Mouse (Mus musculus) heart, embryonic 14.5 days (tissue): Measurements from ENCODE around the gene Eid2. TPM values are rescaled to one million over a fixed set of nuclear protein-coding genes. Genes with fewer than 3 reads are reported as not detected.

Experiments used
- ATAC-seq: fragments of 200-750 bp; cut with Nextera tagmentation; 2 replicates; pipeline ENCODE4 v1.8.0; 2017; ENCODE audit warnings: low read depth, moderate TSS enrichment; ENCODE audit not compliant: insufficient number of reproducible peaks, insufficient read depth, low FRiP score
- H3K27ac ChIP-seq, 2 experiments: fragments of 200-500 bp in 1 of 2; fragments of 300-500 bp in 1 of 2; sonication (generic) in 1 of 2; replicated peaks in 1 of 2; 2 replicates each; pipeline ENCODE4 v1.5.1; 2012 to 2014; ENCODE audit warnings: low read depth in 2 of 2, low read length in 2 of 2, control low read depth in 1 of 2, mild to moderate bottlenecking in 1 of 2, mixed read lengths in 1 of 2; ENCODE audit not compliant: control insufficient read depth in 1 of 2, insufficient read depth in 1 of 2
- H3K27me3 ChIP-seq: fragments of 300-500 bp; sonication (generic); 2 replicates; pipeline ENCODE4 v1.6.1; 2014; ENCODE audit warnings: mild to moderate bottlenecking, low read length, control low read depth; ENCODE audit not compliant: control insufficient read depth, insufficient read depth
- H3K36me3 ChIP-seq: fragments of 300-500 bp; sonication (generic); 2 replicates; pipeline ENCODE4 v1.6.1; 2014; ENCODE audit warnings: mild to moderate bottlenecking, control low read depth, low read length, mixed read lengths; ENCODE audit not compliant: control insufficient read depth, insufficient read depth
- H3K4me1 ChIP-seq, 2 experiments: fragments of 200-500 bp in 1 of 2; fragments of 300-500 bp in 1 of 2; sonication (generic) in 1 of 2; 2 replicates each; pipeline ENCODE4 v1.6.1; 2012 to 2014; ENCODE audit warnings: low read length in 2 of 2, control low read depth in 1 of 2, mixed read lengths in 1 of 2; ENCODE audit not compliant: control insufficient read depth in 2 of 2, insufficient read depth in 2 of 2
- H3K4me2 ChIP-seq: fragments of 300-500 bp; sonication (generic); 2 replicates; pipeline ENCODE4 v1.6.1; 2014; ENCODE audit warnings: mild to moderate bottlenecking, low read length
- H3K4me3 ChIP-seq, 2 experiments: fragments of 200-500 bp in 1 of 2; fragments of 300-500 bp in 1 of 2; sonication (generic) in 1 of 2; 2 replicates each; pipeline ENCODE4 v1.5.1; 2012 to 2014; ENCODE audit warnings: low read length in 2 of 2, mild to moderate bottlenecking in 2 of 2, control low read depth in 1 of 2, low read depth in 1 of 2, moderate library complexity in 1 of 2; ENCODE audit not compliant: control insufficient read depth in 1 of 2, insufficient read depth in 1 of 2
- H3K9ac ChIP-seq: fragments of 300-500 bp; sonication (generic); 2 replicates; pipeline ENCODE4 v1.6.1; 2014; ENCODE audit warnings: mild to moderate bottlenecking, low read length
- H3K9me3 ChIP-seq: fragments of 300-500 bp; sonication (generic); 2 replicates; pipeline ENCODE4 v1.6.1; 2016; ENCODE audit warnings: low read length, control low read depth; ENCODE audit not compliant: control insufficient read depth
- WGBS: fragments of 180-500 bp; shearing (Covaris S2); extraction: QIAGEN DNeasy Blood & Tissue Kit; methylation state at CpG from one replicate; pipeline ENCODE4 v1.1.7; 2014; 5-methylcytosine and 5-hydroxymethylcytosine counted together
- polyA plus RNA-seq: library from polyadenylated mRNA; unstranded; fragments of >200 nt; fragmentation: Nextera tagmentation; extraction: Ambion mirVana; gene quantifications from 2 replicates; pipeline ENCODE4 v1.2.1, GENCODE M21; 2014

Gene Eid2
- polyA plus RNA-seq, 1 experiment from 2014 or later = 10.3 TPM

DNA sequence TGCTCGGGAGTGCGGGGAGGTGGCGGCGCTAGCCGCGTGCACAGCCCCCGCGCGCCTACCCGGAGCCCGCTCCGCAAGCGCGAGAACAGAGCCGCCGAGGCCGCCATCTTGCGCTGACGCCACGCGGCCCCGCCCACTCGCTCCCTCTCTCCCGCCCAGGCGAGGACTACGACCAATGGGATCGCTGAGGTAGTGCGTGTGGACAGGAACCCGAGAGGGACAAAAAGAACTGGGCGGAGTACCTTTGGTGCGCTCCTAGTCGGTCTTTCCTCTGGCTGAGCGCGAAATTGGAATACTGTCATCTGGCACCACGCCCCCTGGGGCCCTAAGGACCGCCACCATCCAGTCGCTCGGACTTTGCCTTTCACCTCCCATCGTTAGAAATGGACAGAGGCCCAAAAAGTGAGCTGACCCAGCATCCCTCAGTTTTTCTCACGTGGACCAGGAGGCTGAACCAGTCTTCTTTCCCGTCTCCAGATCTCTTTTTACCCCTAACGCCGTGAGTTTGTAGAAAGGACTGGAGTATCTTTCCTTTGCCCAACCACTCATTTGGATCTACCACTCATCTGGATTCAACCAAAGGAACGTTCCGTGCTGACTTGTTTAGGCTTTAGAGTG lies 44.4 kb downstream of the Eid2 start, which contains the start of gene Timm50:
Gene Timm50 (minus strand): TSS at position 147 of the 618 bp plus-strand sequence.
- under 1% methylated on average over 42 of the region's 45 CpGs for WGBS
- no peaks in the 10 kb centered on the region for H3K27me3 ChIP-seq
- peak within 1 kb of the TSS; percentile 57 to 64 for H3K4me3 ChIP-seq
- ATAC-seq = peak; percentile 96
- H3K27ac ChIP-seq = peak within 1 kb of the TSS in 1 of 2 experiments; percentile 52; a peak in 2 of 4 replicates
- peak within 1 kb of the TSS; percentile 86 for H3K4me2 ChIP-seq
- no peaks in the 10 kb centered on the region for H3K9me3 ChIP-seq
- H3K9ac ChIP-seq = peak within 1 kb of the TSS; percentile 86
- peaks cover 62% of the 10 kb centered on the region for H3K36me3 ChIP-seq
- H3K4me1 ChIP-seq = peaks cover 5 to 9% of the 10 kb centered on the region in 2 experiments; a peak in 1 of 4 replicates

DNA sequence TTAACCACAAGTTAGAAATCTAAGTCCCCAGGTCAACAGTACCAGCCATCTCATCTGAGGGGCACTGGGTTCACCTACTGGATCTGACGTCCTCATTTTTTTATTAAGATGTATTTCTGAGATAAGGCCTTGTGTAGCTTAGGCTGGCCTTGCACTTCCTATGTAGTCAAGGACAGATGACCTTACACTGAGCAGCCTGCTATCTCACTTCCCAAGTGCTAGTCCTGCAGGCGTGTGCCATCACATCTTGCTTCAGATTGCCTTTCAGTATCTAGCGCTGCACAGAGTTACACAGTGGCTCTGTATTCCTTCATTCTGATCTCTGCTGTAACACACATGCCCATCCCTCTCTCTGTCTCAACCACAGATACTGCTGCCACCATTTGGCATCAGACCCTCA lies 50.4 kb downstream of the Eid2 start:
- no peak overlapping the region for H3K4me2 ChIP-seq
- ATAC-seq = no peak
- H3K27me3 ChIP-seq = no peaks in the 10 kb centered on the region
- no peak overlapping the region for H3K27ac ChIP-seq
- H3K9me3 ChIP-seq = no peaks in the 10 kb centered on the region
- H3K9ac ChIP-seq = no peak overlapping the region
- 72% methylated on average over 3 of the region's 3 CpGs for WGBS
- H3K36me3 ChIP-seq = peaks cover 87% of the 10 kb centered on the region
- no peaks in the 10 kb centered on the region for H3K4me1 ChIP-seq
- no peak overlapping the region for H3K4me3 ChIP-seq

DNA sequence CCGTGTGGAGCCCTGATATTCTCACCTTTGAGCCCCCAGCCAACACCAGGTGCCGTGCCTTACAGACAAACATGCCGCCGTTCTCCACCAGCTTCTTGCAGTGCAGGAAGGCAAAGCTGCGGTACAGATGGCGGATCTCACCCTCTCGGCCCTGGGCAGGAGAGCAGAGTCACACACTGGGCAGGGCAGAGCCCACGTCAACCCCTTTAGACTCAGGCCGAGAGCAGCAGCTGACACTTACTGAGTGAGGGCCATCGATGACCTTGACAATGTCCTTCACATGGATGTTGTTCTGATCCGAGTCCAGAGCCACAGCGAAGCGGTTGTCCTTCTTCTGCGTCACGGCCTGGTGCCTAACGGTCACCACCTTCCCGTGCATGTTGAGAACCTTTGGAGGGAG lies 51.0 kb downstream of the Eid2 start:
- no peak overlapping the region for H3K27ac ChIP-seq
- H3K4me3 ChIP-seq = no peak overlapping the region
- 90% methylated on average over 17 of the region's 17 CpGs for WGBS
- no peaks in the 10 kb centered on the region for H3K4me1 ChIP-seq
- no peaks in the 10 kb centered on the region for H3K27me3 ChIP-seq
- H3K4me2 ChIP-seq = no peak overlapping the region
- H3K9ac ChIP-seq = no peak overlapping the region
- ATAC-seq = no peak
- H3K36me3 ChIP-seq = peaks cover 94% of the 10 kb centered on the region
- no peaks in the 10 kb centered on the region for H3K9me3 ChIP-seq

Other genes starting within 250 kb of the Eid2 start
- gene Psmc4, start 217.8 kb upstream of the Eid2 start, polyA plus RNA-seq = 212 and 221 TPM in 2 replicates
- gene Fcgbp, start 196.6 kb upstream of the Eid2 start, polyA plus RNA-seq = not detected in 2 replicates
- 0.03 TPM in 1 of 2 replicates, not detected in the other for gene 9530053A07Rik, start 138.4 kb upstream of the Eid2 start, polyA plus RNA-seq
- 20.1 and 23.1 TPM in 2 replicates for gene Fbl, start 98.2 kb upstream of the Eid2 start, polyA plus RNA-seq
- gene Dyrk1b, start 88.4 kb upstream of the Eid2 start, polyA plus RNA-seq = 10.7 and 11.7 TPM in 2 replicates
- gene Eid2b, start 9.9 kb downstream of the Eid2 start, polyA plus RNA-seq = 6.7 and 8.4 TPM in 2 replicates
- gene Selenov, start 23.3 kb downstream of the Eid2 start, polyA plus RNA-seq = not detected in 2 replicates
- gene Dll3, start 34.4 kb downstream of the Eid2 start, polyA plus RNA-seq = 0.14 TPM in 1 of 2 replicates, not detected in the other
- gene Timm50, start 44.2 kb downstream of the Eid2 start, polyA plus RNA-seq = 119 and 131 TPM in 2 replicates
- gene Supt5, start 70.9 kb downstream of the Eid2 start, polyA plus RNA-seq = 47.9 and 48.0 TPM in 2 replicates
- 731 and 789 TPM in 2 replicates for gene Rps16, start 82.8 kb downstream of the Eid2 start, polyA plus RNA-seq
- gene Plekhg2, start 104.7 kb downstream of the Eid2 start, polyA plus RNA-seq = 32.9 and 35.6 TPM in 2 replicates
- gene Zfp36, start 112.4 kb downstream of the Eid2 start, polyA plus RNA-seq = 10.1 and 12.2 TPM in 2 replicates
- 50.9 and 57.7 TPM in 2 replicates for gene Med29, start 124.8 kb downstream of the Eid2 start, polyA plus RNA-seq
- 61.9 and 62.5 TPM in 2 replicates for gene Paf1, start 125.1 kb downstream of the Eid2 start, polyA plus RNA-seq
- gene Gmfg, start 169.6 kb downstream of the Eid2 start, polyA plus RNA-seq = 8.4 and 8.6 TPM in 2 replicates
- gene Lrfn1, start 184.1 kb downstream of the Eid2 start, polyA plus RNA-seq = 1.6 and 2.1 TPM in 2 replicates
- not detected in 2 replicates for gene Ifnl2, start 242.6 kb downstream of the Eid2 start, polyA plus RNA-seq